In the genomic region with DNA sequence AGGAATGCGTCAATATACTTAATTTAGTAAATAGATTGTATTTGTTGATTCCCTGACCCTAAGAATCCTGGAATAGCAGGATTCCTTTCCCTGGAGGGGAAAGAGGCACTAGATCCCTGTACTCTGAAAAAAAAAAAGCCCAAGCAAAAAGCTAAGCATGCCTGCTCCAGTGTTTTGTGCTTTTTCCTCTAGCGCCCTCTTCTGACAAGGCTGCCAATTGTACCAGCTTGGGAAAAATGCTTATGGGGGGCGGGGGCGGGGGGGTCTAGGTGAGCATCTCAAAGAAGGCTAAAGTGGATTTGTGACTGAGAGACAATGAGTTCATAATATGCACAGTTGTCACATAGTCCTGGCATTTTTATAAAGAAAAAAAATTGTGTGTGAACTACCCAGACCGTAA, we compare ENCODE assay signal across 9 mouse cellular contexts. TPM values are rescaled to one million over a fixed set of nuclear protein-coding genes. Genes with fewer than 3 reads are reported as not detected.
DNase-seq lines count a peak whose midpoint lies in the region; ATAC-seq and TF ChIP-seq lines count a peak whose summit lies in the region.
"Had no signal": no experiment of that assay in that cellular context is flagged by ENCODE, and none has a peak within 500 bp of the region (broad histone marks: within the 10 kb centered on the region; RNA-seq: fewer than 3 reads in every experiment).

No protein-coding gene starts in this region.

- DNase-seq in 416B (ENCODE audit: low read depth) = peak; percentile 50
- DNase-seq in ES-E14 (ENCODE audit: low read depth, low spot score) = peak; percentile 43
- DNase-seq in kidney, postnatal 36 days = peak; percentile 23 to 57
- DNase-seq in yolk sac, embryonic 10.5 days (ENCODE audit: low spot score) = no peak
- no peak for DNase-seq in heart, adult 11 months

- H3K9me3 ChIP-seq in intestine, postnatal 0 days (ENCODE audit: control insufficient read depth) = no peaks in the 10 kb centered on the region
- H3K9me3 ChIP-seq in intestine, embryonic 16.5 days (ENCODE audit: control insufficient read depth, low read length) = no peaks in the 10 kb centered on the region
- no peaks in the 10 kb centered on the region for H3K9me3 ChIP-seq in ES-E14 (ENCODE audit: control insufficient read depth, insufficient read depth, low read depth, low read length)

- no peak overlapping the region for H3K4me3 ChIP-seq in intestine, postnatal 0 days (ENCODE audit: low read depth, low read length)
- no peak overlapping the region for H3K4me3 ChIP-seq in intestine, embryonic 16.5 days (ENCODE audit: low read length)
- no peak overlapping the region for H3K4me3 ChIP-seq in ES-E14 (ENCODE audit: insufficient read depth in 1 of 2, low read depth in 1 of 2, low read length in 2 of 2, poor library complexity in 1 of 2, severe bottlenecking in 1 of 2)

- WGBS in intestine, postnatal 0 days = 44% methylated on average over 5 of the region's 5 CpGs
- WGBS in intestine, embryonic 16.5 days = 39% methylated on average over 5 of the region's 5 CpGs

- no peak overlapping the region for H3K9ac ChIP-seq in intestine, postnatal 0 days (ENCODE audit: low read depth, low read length)
- no peak overlapping the region for H3K9ac ChIP-seq in intestine, embryonic 16.5 days (ENCODE audit: low read depth, low read length)
- no peak overlapping the region for H3K9ac ChIP-seq in ES-E14 (ENCODE audit: insufficient read depth, low read depth, low read length, poor library complexity, severe bottlenecking)

- no peaks in the 10 kb centered on the region for H3K4me1 ChIP-seq in intestine, postnatal 0 days (replicated peaks; ENCODE audit: control insufficient read depth, insufficient read depth, low read length)
- 0 out of 2 replicates have a peak, but pooled peaks cover 2% of the 10 kb centered on the region for H3K4me1 ChIP-seq in intestine, embryonic 16.5 days (ENCODE audit: control insufficient read depth, insufficient read depth, low read length)
- H3K4me1 ChIP-seq in ES-E14 (ENCODE audit: control insufficient read depth in 2 of 2, insufficient read depth in 2 of 2, low read length in 2 of 2, poor library complexity in 1 of 2) = peaks cover 0 to 3% of the 10 kb centered on the region in 2 experiments; a peak in 1 of 4 replicates

- no peaks in the 10 kb centered on the region for H3K27me3 ChIP-seq in intestine, postnatal 0 days (replicated peaks; ENCODE audit: control insufficient read depth, insufficient read depth, low read length)
- no peaks in the 10 kb centered on the region for H3K27me3 ChIP-seq in intestine, embryonic 16.5 days (replicated peaks; ENCODE audit: control insufficient read depth, insufficient read depth, low read length)

- TF ChIP-seq CTCF in intestine, postnatal 0 days (IDR thresholded peaks at IDR 0.05; ENCODE audit: low read depth) = peak; percentile 77

- in situ Hi-C loops in ES-E14 (cut with MboI; ENCODE audit: low sequenced_read_pairs in 2 of 2, unreplicated experiment in 2 of 2) = loop anchor here (5.0 to 25.0 kb wide), 2 partner anchors 96 to 106 kb away; partner anchors contain the start of gene Rce1 (in 1 of the 2)

- H3K4me2 ChIP-seq in intestine, postnatal 0 days (replicated peaks; ENCODE audit: low read depth) = no peak overlapping the region
- no peak overlapping the region for H3K4me2 ChIP-seq in intestine, embryonic 16.5 days (ENCODE audit: low read depth, low read length)

- no peak for ATAC-seq in intestine, postnatal 0 days
- ATAC-seq in intestine, embryonic 16.5 days = no peak
- no peak for ATAC-seq in megakaryocyte progenitor cell, adult 5-6 weeks (replicated peaks; ENCODE audit: poor library complexity)

- H3K27ac ChIP-seq in intestine, postnatal 0 days (ENCODE audit: low read depth, low read length) = no peak overlapping the region
- H3K27ac ChIP-seq in intestine, embryonic 16.5 days (ENCODE audit: low read length) = no peak overlapping the region
- no peak overlapping the region for H3K27ac ChIP-seq in ES-E14 (ENCODE audit: insufficient read depth, low read depth, low read length, poor library complexity, severe bottlenecking)

- H3K36me3 ChIP-seq in intestine, postnatal 0 days (ENCODE audit: control insufficient read depth, insufficient read depth) = no peaks in the 10 kb centered on the region; the same call in 1 of the 2 replicates
- H3K36me3 ChIP-seq in intestine, embryonic 16.5 days (ENCODE audit: control insufficient read depth, insufficient read depth, low read length) = no peaks in the 10 kb centered on the region
- peaks cover 11% of the 10 kb centered on the region; the same call in 1 of the 2 replicates for H3K36me3 ChIP-seq in ES-E14 (ENCODE audit: control insufficient read depth, insufficient read depth, low read length, poor library complexity, severe bottlenecking)

TF ChIP-seq in ES-E14, 5 proteins besides CTCF, POLR2A, EP300 and RAD21:
- TF ChIP-seq HCFC1 (IDR thresholded peaks at IDR 0.05; ENCODE audit: borderline replicate concordance, insufficient read depth, low read length) (no peak), ZNF384 (IDR thresholded peaks at IDR 0.05; ENCODE audit: low read depth, low read length) (peak; percentile 87), ZC3H11A (IDR thresholded peaks at IDR 0.05; ENCODE audit: borderline replicate concordance, low read depth, low read length) (0 out of 2 replicates have a peak, but pooled peaks have one; percentile 12), MAFK (IDR thresholded peaks at IDR 0.05; ENCODE audit: insufficient read depth, low read depth, low read length) (no peak), CHD2 (IDR thresholded peaks at IDR 0.05; ENCODE audit: low read depth, low read length) (no peak)
TF ChIP-seq in ES-E14: peak in this region for 2.

RNA-seq across cellular contexts. Expression of gene Rbm4b, which starts 12.8 kb away (rescaled TPM):
- polyA plus RNA-seq in intestine, postnatal 0 days (2015; fragmentation: Nextera tagmentation; extraction: Ambion mirVana) = 17.0 and 18.3 TPM in 2 replicates
- 38.5 and 41.6 TPM in 2 replicates for polyA plus RNA-seq in intestine, embryonic 16.5 days (2015; fragmentation: Nextera tagmentation; extraction: Ambion mirVana)
- 11.1 and 11.3 TPM in 2 replicates for total RNA-seq in ES-E14 (2012; rRNA removed)
- total RNA-seq in megakaryocyte progenitor cell, adult 5-6 weeks (2015) = 8.5 and 12.3 TPM in 2 replicates
- total RNA-seq in megakaryocyte progenitor cell, adult 5-6 weeks (2017) = 11.3 and 12.2 TPM in 2 replicates

RNA-seq across cellular contexts. Expression of gene Sptbn2, which starts 32.6 kb away (rescaled TPM):
- 0.27 and 0.31 TPM in 2 replicates for polyA plus RNA-seq in intestine, postnatal 0 days (2015; fragmentation: Nextera tagmentation; extraction: Ambion mirVana)
- polyA plus RNA-seq in intestine, embryonic 16.5 days (2015; fragmentation: Nextera tagmentation; extraction: Ambion mirVana) = 0.77 and 0.88 TPM in 2 replicates
- total RNA-seq in ES-E14 (2012; rRNA removed) = 14.1 and 36.7 TPM in 2 replicates
- not detected in 2 replicates for total RNA-seq in megakaryocyte progenitor cell, adult 5-6 weeks (2015)
- total RNA-seq in megakaryocyte progenitor cell, adult 5-6 weeks (2017) = not detected in 2 replicates

RNA-seq across cellular contexts. Expression of gene Gm960, which starts 45.1 kb away (rescaled TPM):
- 1.0 and 1.1 TPM in 2 replicates for polyA plus RNA-seq in intestine, postnatal 0 days (2015; fragmentation: Nextera tagmentation; extraction: Ambion mirVana)
- polyA plus RNA-seq in intestine, embryonic 16.5 days (2015; fragmentation: Nextera tagmentation; extraction: Ambion mirVana) = 1.1 and 2.1 TPM in 2 replicates
- 0.79 and 1.1 TPM in 2 replicates for total RNA-seq in ES-E14 (2012; rRNA removed)
- not detected in 2 replicates for total RNA-seq in megakaryocyte progenitor cell, adult 5-6 weeks (2015)
- not detected in 2 replicates for total RNA-seq in megakaryocyte progenitor cell, adult 5-6 weeks (2017)
- total RNA-seq: heart, postnatal 14 days had no signal

RNA-seq across cellular contexts. Expression of gene Rbm4, which starts 50.2 kb away (rescaled TPM):
- 20.3 and 21.6 TPM in 2 replicates for polyA plus RNA-seq in intestine, postnatal 0 days (2015; fragmentation: Nextera tagmentation; extraction: Ambion mirVana)
- 47.3 and 49.4 TPM in 2 replicates for polyA plus RNA-seq in intestine, embryonic 16.5 days (2015; fragmentation: Nextera tagmentation; extraction: Ambion mirVana)
- 122 and 134 TPM in 2 replicates for total RNA-seq in ES-E14 (2012; rRNA removed)
- total RNA-seq in megakaryocyte progenitor cell, adult 5-6 weeks (2015) = 34.2 and 37.0 TPM in 2 replicates
- 57.1 and 89.5 TPM in 2 replicates for total RNA-seq in megakaryocyte progenitor cell, adult 5-6 weeks (2017)

Comparison
In these comparisons a context has a peak if more than half of its experiments do, and no peak if none do; other contexts are left out.
1. DNase-seq: peak in 416B (single experiment), ES-E14 (single experiment) and kidney, postnatal 36 days (2 of 2); none in yolk sac, embryonic 10.5 days (single experiment) and heart, adult 11 months (single experiment).
2. RNA of gene Sptbn2, which starts 32.6 kb away (total RNA-seq): 14.1 to 36.7 TPM in ES-E14; not detected in megakaryocyte progenitor cell, adult 5-6 weeks; every median in the first group is over 10 times any median in the second.